Mouse (Mus musculus) leukemia stem cell, adult 10-12 weeks (primary cell): ENCODE measurements around the gene Ubr7. TPM values are rescaled to one million over a fixed set of nuclear protein-coding genes. Genes with fewer than 3 reads are reported as not detected.

ENCODE experiments used
- polyA plus RNA-seq: library from polyadenylated mRNA; stranded (reverse); fragments of >175 nt; gene quantifications from 2 replicates; pipeline ENCODE4 v1.2.3, GENCODE M21; 2012; ENCODE audit warnings: low replicate concordance

Ubr7 gene
- 6.2 and 22.8 TPM in 2 replicates for polyA plus RNA-seq

GRCm38 (mm10) chr12:102757689-102758402 lies at the start of gene Ubr7, which contains the start of the genes Gm28051 and Gon7:
Ubr7 (plus strand) TSS chr12:102757967.
Gm28051 (minus strand) TSS chr12:102757765.
Gon7 (minus strand) TSS chr12:102757803.

GRCm38 (mm10) chr12:102743589-102744574 lies 13.9 kb upstream of the Ubr7 start, which contains the start of the genes Moap1 and Tmem251:
Moap1 (minus strand) TSS chr12:102743661.
Tmem251 (plus strand) TSS chr12:102743762.

GRCm38 (mm10) chr12:102758403-102758756 lies 613 bp downstream of the Ubr7 start, which contains the start of gene Gm20604:
Gm20604 (minus strand) TSS chr12:102758672.

Other genes with a start within 250 kb of the Ubr7 start
- 0.15 TPM in 1 of 2 replicates, not detected in the other for gene Chga, start 203.0 kb upstream of the Ubr7 start, polyA plus RNA-seq
- gene Itpk1, start 53.0 kb upstream of the Ubr7 start, polyA plus RNA-seq = 5.4 and 9.9 TPM in 2 replicates
- 1.3 and 1.9 TPM in 2 replicates for gene Moap1, start 14.3 kb upstream of the Ubr7 start, polyA plus RNA-seq
- 3.1 and 3.6 TPM in 2 replicates for gene Tmem251, start 14.2 kb upstream of the Ubr7 start, polyA plus RNA-seq
- 3.7 and 11.7 TPM in 2 replicates for gene Gm28051, start 202 bp upstream of the Ubr7 start, polyA plus RNA-seq
- 1.7 and 8.8 TPM in 2 replicates for gene Gon7, start 164 bp upstream of the Ubr7 start, polyA plus RNA-seq
- gene Gm20604, start 705 bp downstream of the Ubr7 start, polyA plus RNA-seq = 0.65 and 0.89 TPM in 2 replicates
- gene Btbd7, start 120.5 kb downstream of the Ubr7 start, polyA plus RNA-seq = 2.1 and 2.6 TPM in 2 replicates
- not detected in 2 replicates for gene Cox8c, start 141.3 kb downstream of the Ubr7 start, polyA plus RNA-seq
- gene Unc79, start 190.9 kb downstream of the Ubr7 start, polyA plus RNA-seq = not detected in 2 replicates